Mouse (Mus musculus): ENCODE data around the gene Cbfa2t2.

DNA sequence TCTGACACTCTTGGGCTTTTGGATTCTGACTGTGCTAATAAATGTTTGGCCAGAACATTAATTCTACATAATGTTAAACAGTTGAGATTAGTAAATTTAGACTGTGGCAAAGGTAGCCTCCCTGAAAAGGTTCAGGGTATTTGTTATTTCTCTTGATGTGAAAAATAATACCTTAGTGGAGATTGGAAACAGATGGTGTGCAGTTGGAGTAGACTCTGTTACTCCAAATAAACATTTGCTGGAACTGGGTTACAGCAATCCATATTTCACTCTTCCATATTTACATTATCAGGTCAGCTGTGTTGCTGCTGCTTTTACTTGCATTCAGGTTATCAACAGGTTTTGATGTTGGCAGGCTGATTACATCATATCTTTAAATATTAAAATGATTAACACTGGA, 55.5 kb downstream of the Cbfa2t2 start:
- TF ChIP-seq POLR2A (IDR thresholded peaks at IDR 0.05; ENCODE audit: extremely low read depth, insufficient read depth, low read length) = no peak
- no peak for TF ChIP-seq CTCF (IDR thresholded peaks at IDR 0.05; ENCODE audit: low read depth, low read length)

Data from liver, adult 2 months (tissue).